Mouse (Mus musculus) thymus, postnatal 14 days (tissue): Measurements from ENCODE around the gene Nop2.

Experiments
- DNase-seq: peaks from one replicate; pipeline ENCODE4 v3.0.0; 2021

Gene Nop2

GRCm38 (mm10) chr6:125131302-125132156 lies at the start of gene Nop2:
TSS of gene Nop2 (plus strand) at chr6:125131909.
- DNase-seq = peak; percentile 91

DNA sequence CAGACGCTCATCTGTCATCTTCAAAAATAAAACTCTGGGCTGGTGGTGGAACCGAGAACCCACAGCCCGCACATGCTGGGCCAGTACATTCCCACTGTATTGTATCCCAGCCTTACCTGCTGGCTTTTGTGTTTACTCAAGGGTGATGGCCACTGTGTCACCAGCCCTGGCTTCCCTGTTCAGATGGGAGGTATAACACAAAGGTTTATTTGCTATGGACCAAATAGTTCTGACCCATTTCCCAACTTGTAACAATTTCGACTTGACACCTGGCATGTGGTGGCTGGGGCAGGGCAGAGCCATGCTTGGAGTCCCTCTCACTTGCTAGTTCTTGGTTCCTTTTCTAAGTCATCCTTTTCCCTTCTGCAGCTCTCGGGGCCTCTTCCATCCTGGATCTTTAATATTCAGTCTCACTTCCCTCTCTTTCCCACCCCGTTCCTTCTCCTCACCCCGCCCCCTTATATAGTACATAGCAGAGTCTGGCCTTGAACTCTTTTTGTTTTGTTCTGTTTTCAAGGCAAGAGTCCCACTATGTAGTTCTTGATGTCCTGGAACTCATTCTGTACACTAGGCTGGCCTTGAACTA lies 48.8 kb upstream of the Nop2 start:
- no peak for DNase-seq

- peak; percentile 75 for DNase-seq
Observed at GRCm38 (mm10) chr6:125084424-125084823, 47.3 kb upstream of the Nop2 start.

GRCm38 (mm10) chr6:125087937-125088336 lies 43.8 kb upstream of the Nop2 start:
- no peak for DNase-seq

DNA sequence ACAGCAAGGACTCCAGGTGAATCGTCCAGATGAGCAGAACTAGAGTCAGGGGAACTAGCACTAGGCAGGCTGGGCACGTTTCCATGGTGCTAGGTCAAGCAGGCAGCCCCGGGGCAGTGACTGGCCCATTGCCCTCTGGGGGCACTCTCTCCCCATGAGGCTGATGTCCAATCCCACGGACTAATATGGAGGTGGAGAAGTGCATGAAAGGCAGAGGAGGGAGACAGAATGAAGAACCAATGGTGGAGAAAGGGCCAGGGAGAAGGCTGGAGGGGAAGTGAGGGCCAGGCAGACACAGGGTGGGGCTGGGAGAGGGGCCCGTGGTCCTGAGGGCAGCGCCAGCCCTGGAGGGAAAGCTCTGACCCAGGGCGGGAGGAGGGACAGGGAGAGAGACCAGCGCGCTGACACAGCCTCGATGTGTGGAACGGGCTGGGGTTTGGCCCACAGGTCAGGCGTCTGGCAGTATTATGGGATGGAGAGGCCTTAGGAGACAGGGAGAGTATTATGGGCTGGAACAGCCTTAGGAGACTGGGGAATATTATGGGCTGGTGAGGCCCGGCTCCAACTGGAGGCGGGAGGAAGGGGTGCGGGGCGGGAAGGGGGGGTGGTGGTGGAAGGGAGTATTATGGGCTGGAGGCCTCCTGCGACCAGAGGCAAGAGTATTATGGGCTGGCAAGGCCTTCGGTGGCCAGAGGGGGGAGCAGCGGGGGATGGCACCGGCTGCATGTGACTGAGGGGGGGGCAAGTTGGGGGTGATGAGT lies 43.0 kb upstream of the Nop2 start:
- DNase-seq = peak; percentile 65

DNA sequence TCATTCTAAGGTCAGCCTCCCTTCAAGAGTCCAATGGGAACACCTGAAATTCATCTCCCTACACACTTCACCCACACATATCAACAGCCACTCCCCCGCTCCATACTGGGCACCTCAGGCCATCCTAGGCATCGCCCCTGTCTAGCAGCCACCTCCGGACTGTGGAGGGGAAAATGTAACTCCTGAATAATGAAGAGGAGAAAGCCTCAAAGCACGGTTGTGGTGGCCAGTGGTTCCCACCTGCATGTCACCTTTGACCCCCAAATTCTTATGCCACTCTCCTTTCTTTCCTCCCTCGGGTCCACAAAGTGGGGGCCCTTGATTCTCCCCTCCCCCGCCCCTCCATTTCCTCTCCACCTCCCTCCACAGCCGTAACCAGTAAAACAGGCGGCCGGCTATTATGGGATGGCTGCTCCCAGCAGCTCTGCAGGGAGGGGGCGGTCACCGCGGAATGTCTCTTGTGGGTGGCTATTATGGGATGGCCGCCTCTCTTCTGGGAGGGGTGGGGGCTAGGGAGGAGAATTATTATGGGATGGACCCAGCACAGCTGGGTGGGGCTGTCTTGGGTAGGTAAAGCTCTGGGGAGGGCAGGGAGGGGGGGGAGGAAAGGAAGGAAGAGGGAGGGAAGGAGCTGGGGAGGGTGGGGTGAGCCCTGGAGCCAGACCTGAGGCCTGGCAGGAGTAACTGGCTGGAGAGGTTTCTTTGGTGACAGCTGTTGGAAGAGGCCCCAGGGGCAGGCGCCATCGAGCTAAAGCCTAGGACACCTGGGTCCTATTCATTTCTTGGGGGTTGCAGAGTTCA lies 42.0 kb upstream of the Nop2 start:
- peak; percentile 86 for DNase-seq

- no peak for DNase-seq
Observed at GRCm38 (mm10) chr6:125090341-125091085, 41.2 kb upstream of the Nop2 start.

- peak; percentile 52 for DNase-seq
Observed at GRCm38 (mm10) chr6:125092372-125092771, 39.3 kb upstream of the Nop2 start.

- DNase-seq = no peak
Observed at GRCm38 (mm10) chr6:125094843-125095242, 36.9 kb upstream of the Nop2 start.

GRCm38 (mm10) chr6:125095391-125096278 lies 36.1 kb upstream of the Nop2 start, which contains the start of gene Chd4:
TSS of gene Chd4 (plus strand) at chr6:125095981.
- peak; percentile 96 for DNase-seq

DNA sequence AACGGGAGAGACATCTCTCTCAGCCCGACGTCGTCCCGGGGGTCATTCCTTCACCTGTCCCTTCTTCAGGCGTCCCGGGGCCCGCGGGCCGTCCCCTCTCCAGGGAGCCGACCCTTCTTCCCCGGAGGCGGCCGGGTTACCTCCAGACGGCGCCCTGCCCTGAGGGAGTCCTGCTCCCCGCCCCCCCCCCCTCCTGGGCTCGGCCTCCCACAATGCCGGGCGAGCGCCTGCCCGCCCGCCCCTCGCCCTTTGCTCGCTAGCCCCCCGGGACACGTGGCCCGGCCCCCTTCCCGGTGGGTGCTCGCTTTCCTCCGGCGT lies 35.5 kb upstream of the Nop2 start:
- no peak for DNase-seq

GRCm38 (mm10) chr6:125096597-125097345 lies 34.9 kb upstream of the Nop2 start:
- DNase-seq = peak; percentile 81

DNA sequence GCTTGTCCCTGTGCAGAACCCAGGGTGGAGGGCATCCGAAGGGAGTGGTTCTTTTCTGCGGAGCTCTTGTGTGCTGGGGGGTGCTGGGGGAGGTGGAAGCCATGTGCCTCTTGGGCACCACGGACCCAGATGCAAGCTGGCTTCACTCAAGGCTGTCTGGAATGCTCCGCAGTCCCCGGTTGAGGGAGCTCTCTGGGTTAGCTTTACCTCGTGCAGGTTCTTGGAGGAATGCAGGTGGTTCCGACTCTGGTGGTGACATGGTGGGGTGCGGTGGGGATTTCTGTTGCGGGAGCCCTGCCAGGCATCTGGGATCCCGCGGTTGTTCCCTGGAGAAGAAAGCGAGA lies 34.4 kb upstream of the Nop2 start:
- no peak for DNase-seq

GRCm38 (mm10) chr6:125097951-125098350 lies 33.8 kb upstream of the Nop2 start:
- no peak for DNase-seq

DNA sequence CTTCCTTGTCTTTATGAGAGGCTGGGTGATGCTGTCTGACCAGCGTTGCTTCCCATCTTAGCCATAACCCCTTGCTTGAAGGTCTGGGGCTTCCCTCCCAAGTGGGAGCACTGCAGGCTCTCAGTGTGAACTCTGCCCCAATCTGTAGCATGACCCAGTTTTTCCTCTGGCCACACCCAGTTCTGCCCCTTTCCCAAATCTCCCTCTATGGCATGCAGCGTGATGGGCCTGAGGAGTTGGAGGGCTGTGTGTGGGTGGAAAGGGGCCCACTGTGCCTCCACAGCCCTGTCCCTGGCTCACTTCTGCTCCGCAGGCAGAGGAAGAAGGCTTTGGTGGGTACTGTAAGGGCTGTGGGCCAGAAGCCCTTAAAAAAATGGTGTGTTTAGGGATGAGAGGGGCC lies 33.2 kb upstream of the Nop2 start:
- peak; percentile 33 for DNase-seq

- peak; percentile 86 for DNase-seq
Observed at GRCm38 (mm10) chr6:125099421-125099971, 32.2 kb upstream of the Nop2 start.

DNA sequence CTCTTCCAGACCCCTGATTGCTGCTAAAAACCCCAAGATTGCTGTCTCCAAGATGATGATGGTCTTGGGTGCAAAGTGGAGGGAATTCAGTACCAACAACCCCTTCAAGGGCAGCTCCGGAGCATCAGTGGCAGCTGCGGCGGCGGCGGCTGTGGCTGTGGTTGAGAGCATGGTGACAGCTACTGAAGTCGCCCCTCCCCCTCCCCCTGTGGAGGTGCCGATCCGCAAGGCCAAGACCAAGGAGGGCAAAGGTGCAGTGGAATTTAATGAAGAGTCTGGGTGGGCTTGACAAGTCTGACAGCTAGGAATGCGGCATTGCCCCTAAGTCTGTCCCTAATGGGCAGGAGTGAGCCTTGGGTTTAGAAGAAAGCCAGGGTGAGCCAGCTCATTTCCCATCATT lies 30.3 kb upstream of the Nop2 start:
- DNase-seq = no peak

- DNase-seq = no peak
Observed at GRCm38 (mm10) chr6:125104223-125104622, 27.5 kb upstream of the Nop2 start.

DNA sequence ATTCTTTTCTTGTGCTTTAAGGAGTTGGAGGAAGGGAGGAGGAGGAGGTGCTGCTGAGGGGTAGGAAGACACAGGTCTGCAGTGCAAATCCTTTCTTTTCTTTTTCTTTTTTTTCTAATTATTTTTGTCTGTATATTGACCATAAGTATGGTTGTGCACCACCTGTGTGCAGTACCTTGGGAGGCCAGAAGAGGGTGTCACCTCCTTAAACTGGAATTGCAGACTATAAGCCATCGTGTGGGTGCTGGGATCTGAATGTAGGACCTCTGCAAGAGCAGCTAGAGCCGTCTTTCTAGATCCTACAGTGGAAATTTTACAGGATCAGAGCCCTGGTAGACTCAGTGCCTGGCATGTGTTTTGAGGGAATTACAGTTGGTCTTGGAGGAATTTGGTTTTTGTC lies 24.0 kb upstream of the Nop2 start:
- DNase-seq = no peak

- no peak for DNase-seq
Observed at GRCm38 (mm10) chr6:125109371-125109770, 22.3 kb upstream of the Nop2 start.
